ENCODE assay signal across 8 mouse cellular contexts in genomic region chr8:117673430-117673830, GRCm38 (mm10). TPM values are rescaled to one million over a fixed set of nuclear protein-coding genes. Genes with fewer than 3 reads are reported as not detected.
DNase-seq lines count a peak whose midpoint lies in the region; ATAC-seq and TF ChIP-seq lines count a peak whose summit lies in the region.

Gene Sdr42e1 (minus strand): TSS chr8:117673689.

- peak within 1 kb of the TSS; percentile 31 for H3K9ac ChIP-seq in midbrain, embryonic 11.5 days (ENCODE audit: low read length)

- H3K27me3 ChIP-seq in limb, embryonic 10.5 days (ENCODE audit: low read depth, poor library complexity, severe bottlenecking) = no peaks in the 10 kb centered on the region; the same call in 1 of the 2 replicates
- H3K27me3 ChIP-seq in midbrain, embryonic 11.5 days (ENCODE audit: control insufficient read depth, insufficient read depth, low read length) = no peaks in the 10 kb centered on the region

- peak; percentile 68 for DNase-seq in R1 (ENCODE audit: low read depth, low spot score)
- DNase-seq in kidney, adult 11 months = peak; percentile 36
- peak; percentile 60 for DNase-seq in limb, embryonic 10.5 days (ENCODE audit: low spot score)
- DNase-seq in midbrain, embryonic 11.5 days (ENCODE audit: low spot score, missing footprints) = peak; percentile 86
- DNase-seq in right cerebral cortex, postnatal 25 days = peak; percentile 38
- peak; percentile 50 to 65 for DNase-seq in urinary bladder, postnatal 36 days (ENCODE audit: low spot score in 2 of 2)

- no peak for TF ChIP-seq POLR2A in cortical plate, adult 2 months (IDR thresholded peaks at IDR 0.05; ENCODE audit: extremely low read depth, insufficient read depth, low read length)

- no peak for TF ChIP-seq CTCF in cortical plate, adult 2 months (IDR thresholded peaks at IDR 0.05; ENCODE audit: extremely low read depth, insufficient read depth, low read length)

- H3K4me1 ChIP-seq in cortical plate, adult 2 months (ENCODE audit: control insufficient read depth, insufficient read depth, low read length) = no peaks in the 10 kb centered on the region
- H3K4me1 ChIP-seq in limb, embryonic 10.5 days = peaks cover 36% of the 10 kb centered on the region
- H3K4me1 ChIP-seq in midbrain, embryonic 11.5 days (ENCODE audit: control insufficient read depth, insufficient read depth, low read length) = peaks cover 2% of the 10 kb centered on the region; the same call in 1 of the 2 replicates

- H3K27ac ChIP-seq in cortical plate, adult 2 months (ENCODE audit: insufficient read depth, low read length) = no peak within 1 kb of the TSS
- peak within 1 kb of the TSS; percentile 42; the same call in 1 of the 2 replicates for H3K27ac ChIP-seq in limb, embryonic 10.5 days
- H3K27ac ChIP-seq in midbrain, embryonic 11.5 days (ENCODE audit: low read depth, low read length) = no peak within 1 kb of the TSS

- peak within 1 kb of the TSS; percentile 52 for H3K4me2 ChIP-seq in midbrain, embryonic 11.5 days

- 13% methylated on average over 17 of the region's 17 CpGs for WGBS in limb, embryonic 10.5 days
- WGBS in midbrain, embryonic 11.5 days = 15% methylated on average over 17 of the region's 17 CpGs

- peak; percentile 91 for ATAC-seq in granulocyte monocyte progenitor cell, adult 5-6 weeks (replicated peaks; ENCODE audit: poor library complexity, severe bottlenecking)
- ATAC-seq in midbrain, embryonic 11.5 days (ENCODE audit: low FRiP score) = no peak

- H3K9me3 ChIP-seq in limb, embryonic 10.5 days (replicated peaks) = no peaks in the 10 kb centered on the region
- no peaks in the 10 kb centered on the region for H3K9me3 ChIP-seq in midbrain, embryonic 11.5 days (ENCODE audit: control insufficient read depth, low read length)

- H3K4me3 ChIP-seq in cortical plate, adult 2 months (ENCODE audit: insufficient read depth, low read length) = peak within 1 kb of the TSS; percentile 60
- peak within 1 kb of the TSS; percentile 57 for H3K4me3 ChIP-seq in limb, embryonic 10.5 days
- H3K4me3 ChIP-seq in midbrain, embryonic 11.5 days (ENCODE audit: low read depth, low read length) = peak within 1 kb of the TSS; percentile 32

- H3K36me3 ChIP-seq in limb, embryonic 10.5 days = no peaks in the 10 kb centered on the region
- no peaks in the 10 kb centered on the region for H3K36me3 ChIP-seq in midbrain, embryonic 11.5 days (ENCODE audit: control insufficient read depth, insufficient read depth, low read length)

RNA-seq across cellular contexts. Expression of gene Sdr42e1, which starts in this region (rescaled TPM):
- polyA plus RNA-seq in cortical plate, adult 2 months (2012; rRNA removed) = 9.5 and 10.0 TPM in 2 replicates
- total RNA-seq in granulocyte monocyte progenitor cell, adult 5-6 weeks (2014; fragmentation: Nextera tagmentation) = 1.9 and 3.8 TPM in 2 replicates
- total RNA-seq in granulocyte monocyte progenitor cell, adult 5-6 weeks (2017) = 6.0 and 9.6 TPM in 2 replicates
- polyA plus RNA-seq in limb, embryonic 10.5 days (2016; fragmentation: Nextera tagmentation; extraction: Ambion mirVana) = 0.64 and 0.78 TPM in 2 replicates
- 0.11 and 0.52 TPM in 2 replicates for polyA plus RNA-seq in midbrain, embryonic 11.5 days (2014; fragmentation: Nextera tagmentation; extraction: Ambion mirVana)

Comparison
In these comparisons a context has a peak if more than half of its experiments do, and no peak if none do; other contexts are left out.
1. Peak in DNase-seq, H3K4me3 ChIP-seq and H3K27ac ChIP-seq in limb, embryonic 10.5 days; RNA of the gene not detected or under 1 TPM.
2. Peak in DNase-seq, H3K4me3 ChIP-seq, H3K9ac ChIP-seq and H3K4me2 ChIP-seq in midbrain, embryonic 11.5 days; RNA of the gene not detected or under 1 TPM.
3. DNase-seq: peak in every context shown above with its lines; median percentile 86 in midbrain, embryonic 11.5 days; 68 in R1; 60 in limb, embryonic 10.5 days; 58 in urinary bladder, postnatal 36 days; 38 in right cerebral cortex, postnatal 25 days; 36 in kidney, adult 11 months.